ENCODE assay signal across 25 mouse cellular contexts in the genomic region with DNA sequence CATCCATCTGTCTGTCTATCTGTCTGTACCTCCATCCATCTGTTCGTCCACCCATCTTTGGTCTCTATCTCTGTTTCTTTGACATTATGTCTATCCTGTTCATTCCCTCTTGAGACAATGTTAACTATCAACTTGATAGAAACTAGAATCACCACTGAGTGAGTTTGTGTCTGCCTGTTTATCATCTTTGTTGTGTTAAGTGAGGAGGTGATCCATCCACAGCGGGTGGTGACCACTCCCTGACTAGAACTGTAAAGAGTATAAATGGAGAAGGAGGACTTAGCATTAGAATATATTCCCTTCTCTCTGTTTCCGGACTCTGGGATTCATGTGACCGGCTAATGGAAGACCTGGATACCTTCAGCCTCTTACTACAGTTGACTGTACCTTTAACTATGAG.
"Had no signal": no experiment of that assay in that cellular context is flagged by ENCODE, and none has a peak within 500 bp of the region (broad histone marks: within the 10 kb centered on the region; RNA-seq: fewer than 3 reads in every experiment).

No protein-coding gene starts in this region.

- H3K36me3 ChIP-seq: heart, embryonic 10.5 days; heart, embryonic 12.5 days; hindbrain, embryonic 13.5 days; hindbrain, embryonic 15.5 days; kidney, embryonic 15.5 days; limb, embryonic 13.5 days; limb, embryonic 15.5 days; liver, embryonic 12.5 days had no signal

- H3K4me2 ChIP-seq: heart, embryonic 12.5 days; hindbrain, embryonic 13.5 days; hindbrain, embryonic 15.5 days; kidney, embryonic 15.5 days; limb, embryonic 13.5 days; limb, embryonic 15.5 days; liver, embryonic 12.5 days had no signal

- H3K9me3 ChIP-seq: heart, embryonic 10.5 days; heart, embryonic 12.5 days; hindbrain, embryonic 13.5 days; hindbrain, embryonic 15.5 days; kidney, embryonic 15.5 days; limb, embryonic 13.5 days; limb, embryonic 15.5 days; liver, embryonic 12.5 days had no signal

- H3K9ac ChIP-seq: heart, embryonic 12.5 days; hindbrain, embryonic 13.5 days; hindbrain, embryonic 15.5 days; kidney, embryonic 15.5 days; limb, embryonic 13.5 days; limb, embryonic 15.5 days; liver, embryonic 12.5 days; liver, embryonic 14.5 days had no signal

- H3K4me3 ChIP-seq: gastrocnemius, adult 2 months; heart, embryonic 10.5 days; heart, embryonic 12.5 days; hindbrain, embryonic 13.5 days; hindbrain, embryonic 15.5 days; kidney, embryonic 15.5 days; limb, embryonic 13.5 days; limb, embryonic 15.5 days; liver, embryonic 12.5 days had no signal

- H3K27me3 ChIP-seq: heart, embryonic 12.5 days; hindbrain, embryonic 13.5 days; hindbrain, embryonic 15.5 days; kidney, embryonic 15.5 days; limb, embryonic 13.5 days; limb, embryonic 15.5 days; liver, embryonic 12.5 days had no signal

- H3K4me1 ChIP-seq: heart, embryonic 10.5 days; heart, embryonic 12.5 days; hindbrain, embryonic 13.5 days; hindbrain, embryonic 15.5 days; kidney, embryonic 15.5 days; limb, embryonic 13.5 days; limb, embryonic 15.5 days; liver, embryonic 12.5 days had no signal

- ATAC-seq: hindbrain, postnatal 0 days; intestine, embryonic 16.5 days; liver, embryonic 12.5 days had no signal

- H3K27ac ChIP-seq: gastrocnemius, adult 2 months; heart, embryonic 10.5 days; hindbrain, embryonic 13.5 days; hindbrain, embryonic 15.5 days; hindbrain, postnatal 0 days; kidney, embryonic 15.5 days; kidney, postnatal 0 days; limb, embryonic 13.5 days; limb, embryonic 15.5 days; liver, embryonic 12.5 days; liver, embryonic 14.5 days had no signal

- DNase-seq: gastrocnemius, adult 2 months; gastrocnemius, postnatal 14 days; heart, adult 18-20 months; heart, postnatal 10 days; heart, postnatal 4 days; kidney, adult 11 months; kidney, adult 2 months; kidney, adult 9 months; kidney, postnatal 14 days; kidney, postnatal 36 days; layer of hippocampus, adult 9-11 months; layer of hippocampus, postnatal 36 days; left cerebral cortex, postnatal 4 days had no signal
